Mouse (Mus musculus) embryo, embryonic 10.5 days (tissue): ENCODE results near the gene Gm45844.
"Not testable (repeated sequence)": the region's sequence is repeated elsewhere in the genome, so short reads cannot be mapped to it uniquely, and the experiment has no call there.

Experiments used
- DNase-seq: peaks from one replicate; pipeline ENCODE4 v3.0.0-alpha.2; 2015; ENCODE audit warnings: low spot score

The Gm45844 gene

DNA sequence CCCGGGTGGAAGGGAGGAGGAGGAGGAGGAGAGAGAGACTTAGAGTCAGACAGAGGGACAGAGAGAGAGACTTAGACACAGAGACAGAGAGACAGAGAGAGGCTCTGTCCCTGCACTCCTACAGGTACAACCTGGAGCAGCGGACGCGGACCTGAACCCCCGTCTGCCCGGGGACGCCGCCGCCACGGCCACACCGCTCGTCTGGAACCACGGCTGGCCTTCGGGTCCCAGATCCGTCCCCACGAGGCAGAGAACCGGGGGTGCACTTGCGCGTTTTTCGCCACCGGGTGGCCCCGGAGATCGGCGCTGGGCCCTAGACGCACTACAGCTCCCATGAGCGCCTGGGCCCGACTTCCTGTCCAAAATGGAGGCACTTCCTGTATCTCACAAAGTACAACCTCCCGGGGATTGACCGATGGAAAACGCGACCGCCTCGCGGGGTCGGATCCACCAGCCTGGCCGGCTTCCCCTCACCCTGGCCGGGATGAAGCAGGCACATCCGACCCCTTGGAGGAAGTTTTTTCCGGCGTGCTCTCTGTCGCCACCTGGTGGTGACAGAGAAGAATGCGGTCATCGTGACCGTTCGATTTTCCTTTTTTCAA lies at the start of gene Gm45844:
Gene Gm45844, minus strand, starts transcription at position 324 of the 602 bp plus-strand sequence.
- peak; percentile 54 for DNase-seq

GRCm38 (mm10) chr7:7295595-7295994 lies 17.5 kb upstream of the Gm45844 start:
- DNase-seq = peak; percentile 57

- no peak for DNase-seq
Measured at GRCm38 (mm10) chr7:7281383-7281782, 3.3 kb upstream of the Gm45844 start.

DNA sequence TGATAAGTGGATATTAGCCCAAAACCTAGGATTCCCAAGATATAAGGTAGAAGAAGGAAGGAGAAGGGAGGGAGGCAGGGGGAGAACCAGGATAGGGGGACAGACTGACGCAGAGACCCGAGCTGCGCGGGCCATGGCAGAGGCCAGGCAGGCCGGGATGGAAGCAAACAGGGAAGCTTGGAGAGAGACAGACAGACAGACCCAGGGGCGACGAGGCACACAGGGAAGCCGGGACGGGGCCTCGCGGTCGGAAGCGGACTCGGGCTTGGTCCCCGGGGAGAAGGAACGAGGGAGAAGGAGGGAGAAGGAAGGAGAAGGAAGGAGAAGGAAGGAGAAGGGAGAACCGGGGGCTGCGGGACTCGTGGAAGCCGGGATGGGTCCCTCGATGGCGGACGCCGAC lies 533 bp downstream of the Gm45844 start:
- DNase-seq = peak; percentile 24

DNA sequence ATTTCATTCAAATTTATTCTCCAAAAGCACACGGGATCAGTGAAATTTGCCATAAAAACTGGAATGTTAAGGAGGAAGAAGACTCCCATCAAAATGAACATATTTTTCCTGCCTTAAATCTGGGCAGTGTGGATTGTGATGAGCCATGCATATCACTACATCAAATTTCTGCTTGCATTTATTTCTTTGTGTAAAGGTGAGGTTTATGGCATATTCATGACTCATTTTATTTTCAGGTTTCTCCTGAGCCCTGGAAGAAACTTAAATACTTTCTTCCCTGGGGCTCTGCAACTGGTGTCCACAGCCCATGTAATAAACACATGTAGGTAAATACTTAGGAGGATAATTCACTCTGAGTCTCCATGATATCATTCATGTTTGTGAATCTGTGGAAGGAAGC lies 30.9 kb downstream of the Gm45844 start, which contains the start of gene Vmn2r29:
Gene Vmn2r29, minus strand, starts transcription at position 101 of the 400 bp plus-strand sequence.
- DNase-seq = not testable (repeated sequence)

GRCm38 (mm10) chr7:7209313-7210151 lies 68.6 kb downstream of the Gm45844 start, which contains the start of gene Zfp772:
Gene Zfp772 (minus strand): TSS chr7:7209998.
- peak; percentile 22 for DNase-seq

DNA sequence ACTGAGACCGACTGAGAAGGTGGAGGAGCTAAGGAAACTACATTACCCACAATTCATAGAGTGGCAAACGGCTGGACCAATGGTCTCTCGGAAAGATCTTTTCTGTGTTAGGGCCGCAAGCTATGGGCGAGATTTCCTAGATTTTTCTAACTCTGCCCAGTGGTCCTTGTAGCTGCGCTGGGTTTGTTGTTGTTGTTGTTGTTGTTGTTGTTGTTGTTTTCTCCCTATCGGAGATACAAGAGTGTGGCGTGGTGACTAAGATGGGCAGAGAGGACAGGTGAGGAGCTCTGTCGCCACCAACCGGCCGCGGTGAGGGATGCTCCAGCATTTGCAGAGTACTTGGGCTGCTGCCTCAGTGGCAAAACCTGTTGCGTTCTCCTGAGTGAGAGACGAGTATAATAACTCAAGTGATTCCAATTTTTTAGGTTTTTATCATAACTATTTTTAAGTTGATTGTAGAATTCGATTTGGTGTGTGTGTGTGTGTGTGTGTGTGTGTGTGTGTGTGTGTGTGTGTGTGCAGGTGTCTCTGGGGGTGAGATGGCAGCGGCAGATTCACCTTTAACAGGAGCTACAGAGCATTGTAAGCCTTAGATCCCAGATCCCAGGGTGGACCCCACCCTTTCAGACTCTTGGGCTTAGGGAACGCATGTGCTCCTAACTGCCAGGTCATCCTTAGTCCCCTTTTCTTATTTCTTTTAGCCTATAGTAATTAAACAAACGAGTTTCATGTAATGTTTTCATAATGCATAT lies 89.7 kb downstream of the Gm45844 start:
- DNase-seq = peak; percentile 77

- DNase-seq = peak; percentile 2
Measured at GRCm38 (mm10) chr7:7187417-7188190, 90.5 kb downstream of the Gm45844 start.

- DNase-seq = no peak
Measured at GRCm38 (mm10) chr7:7185897-7186296, 92.2 kb downstream of the Gm45844 start.

- peak; percentile 78 for DNase-seq
Measured at GRCm38 (mm10) chr7:7171227-7172147, 106.6 kb downstream of the Gm45844 start, which contains the start of gene Zfp418. Gene Zfp418 (plus strand): TSS chr7:7171330.
